Mouse (Mus musculus): ENCODE data around the gene Pkhd1. TPM values are rescaled to one million over a fixed set of nuclear protein-coding genes. Genes with fewer than 3 reads are reported as not detected.

Pkhd1 gene
- polyA plus RNA-seq, 1 experiment from 2014 or later: 0.67 TPM

DNA sequence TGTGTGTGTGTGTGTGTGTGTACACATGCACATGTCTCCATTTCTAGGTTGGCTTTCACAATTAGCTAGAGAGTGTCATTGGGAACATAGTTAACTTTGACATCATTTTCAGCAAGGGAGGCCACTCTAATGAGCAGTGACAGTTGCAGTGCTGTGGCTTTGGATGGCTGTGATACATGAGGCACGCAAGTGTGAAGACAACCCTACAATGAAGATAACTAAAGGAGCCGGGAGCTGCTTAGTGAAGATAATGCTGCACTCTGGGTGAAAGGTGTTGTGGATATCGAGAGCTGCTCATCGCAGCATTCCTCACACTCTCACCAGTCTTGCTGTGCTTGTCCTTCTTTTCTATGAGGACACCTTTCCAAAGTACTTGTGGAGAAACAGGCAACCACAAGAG is 484.2 kb downstream of the Pkhd1 start:
- 79% methylated on average over 4 of the region's 4 CpGs for WGBS
- ATAC-seq (ENCODE audit: insufficient read depth): no peak
- no peaks in the 10 kb centered on the region for H3K4me1 ChIP-seq (ENCODE audit: insufficient read depth)
- H3K4me2 ChIP-seq: no peak overlapping the region
- no peak overlapping the region for H3K9ac ChIP-seq
- H3K27me3 ChIP-seq (ENCODE audit: insufficient read depth, low read length): no peaks in the 10 kb centered on the region
- H3K9me3 ChIP-seq (ENCODE audit: low read depth, low read length): no peaks in the 10 kb centered on the region
- H3K36me3 ChIP-seq (ENCODE audit: insufficient read depth): no peaks in the 10 kb centered on the region
- H3K4me3 ChIP-seq (ENCODE audit: low read depth, low read length): no peak overlapping the region
- no peak for DNase-seq
- TF ChIP-seq CTCF (IDR thresholded peaks at IDR 0.05; ENCODE audit: low read depth): no peak
- H3K27ac ChIP-seq (ENCODE audit: low read depth): no peak overlapping the region

DNA sequence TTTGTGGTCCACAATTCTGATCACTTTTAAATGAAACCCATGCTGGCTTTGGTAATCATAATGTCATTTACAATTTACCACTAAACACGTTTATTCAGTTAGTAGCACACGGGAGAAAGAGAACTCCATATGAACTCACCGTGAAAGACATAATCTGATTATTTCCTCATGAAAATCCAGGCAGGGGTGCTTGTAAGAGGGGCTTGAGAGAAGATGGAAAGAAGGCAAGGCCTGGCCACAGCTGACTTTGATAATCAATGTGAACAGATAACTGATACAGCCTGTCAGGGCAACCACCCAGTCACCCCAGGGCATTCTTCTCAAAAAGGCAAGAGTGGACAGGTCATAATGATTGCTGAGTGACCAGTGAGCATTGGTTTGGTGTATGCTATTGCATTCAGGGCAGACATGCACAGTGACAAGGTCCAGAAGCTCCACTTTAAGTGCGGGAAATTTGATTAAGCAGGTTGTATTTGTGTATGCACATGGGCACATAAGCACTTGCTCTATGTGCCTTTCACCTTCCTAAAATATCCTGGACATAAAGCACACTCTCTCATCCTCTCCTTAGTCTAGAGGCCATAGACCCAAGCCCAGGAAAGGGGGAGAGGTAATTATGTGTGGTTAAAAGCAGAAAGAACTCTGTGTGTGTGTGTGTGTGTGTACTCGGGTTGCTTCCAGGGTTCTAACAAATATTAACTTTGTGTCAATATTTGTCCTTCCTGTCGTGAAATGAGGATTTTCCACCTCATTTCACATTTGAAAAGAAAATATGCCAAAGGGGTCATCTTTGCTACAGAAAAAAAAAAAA is 485.9 kb downstream of the Pkhd1 start:
- TF ChIP-seq CTCF (IDR thresholded peaks at IDR 0.05; ENCODE audit: low read depth): no peak
- Histone ChIP-seq H3K9ac (no peak overlapping the region), H3K4me3 (ENCODE audit: low read depth, low read length) (no peak overlapping the region), H3K27ac (ENCODE audit: low read depth) (no peak overlapping the region), H3K27me3 (ENCODE audit: insufficient read depth, low read length) (no peaks in the 10 kb centered on the region), H3K4me1 (ENCODE audit: insufficient read depth) (no peaks in the 10 kb centered on the region), H3K9me3 (ENCODE audit: low read depth, low read length) (no peaks in the 10 kb centered on the region), H3K4me2 (no peak overlapping the region), H3K36me3 (ENCODE audit: insufficient read depth) (no peaks in the 10 kb centered on the region)
- DNase-seq (no peak), ATAC-seq (ENCODE audit: insufficient read depth) (no peak)
- WGBS: 55% methylated on average over 6 of the region's 6 CpGs

DNA sequence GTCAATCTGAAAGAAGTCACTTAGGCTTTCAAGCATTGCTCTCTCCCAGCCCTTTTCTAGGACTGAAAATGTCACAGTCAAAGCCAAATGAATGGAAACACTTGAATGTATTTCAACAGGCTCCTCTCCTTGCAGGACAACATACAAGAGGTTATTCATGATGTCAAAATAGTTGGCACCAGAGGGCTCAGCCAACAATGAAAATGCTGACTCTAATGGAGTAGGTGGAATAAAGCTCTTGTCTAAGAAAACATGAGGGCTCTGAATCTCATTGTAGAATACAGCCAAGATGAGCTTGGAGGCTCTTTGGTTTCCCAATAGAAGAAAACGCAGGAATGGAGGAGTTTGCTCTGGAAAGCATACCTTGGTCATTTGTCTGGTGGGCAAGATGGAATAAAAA is 500.5 kb downstream of the Pkhd1 start:
- no peak for ATAC-seq (ENCODE audit: insufficient read depth)
- DNase-seq: no peak
- H3K27me3 ChIP-seq (ENCODE audit: insufficient read depth, low read length): no peaks in the 10 kb centered on the region
- no peak overlapping the region for H3K27ac ChIP-seq (ENCODE audit: low read depth)
- no peaks in the 10 kb centered on the region for H3K4me1 ChIP-seq (ENCODE audit: insufficient read depth)
- H3K9me3 ChIP-seq (ENCODE audit: low read depth, low read length): no peaks in the 10 kb centered on the region
- 84% methylated on average over 1 of the region's 1 CpGs for WGBS
- no peaks in the 10 kb centered on the region for H3K36me3 ChIP-seq (ENCODE audit: insufficient read depth)
- H3K4me2 ChIP-seq: no peak overlapping the region
- TF ChIP-seq CTCF (IDR thresholded peaks at IDR 0.05; ENCODE audit: low read depth): no peak
- no peak overlapping the region for H3K4me3 ChIP-seq (ENCODE audit: low read depth, low read length)
- no peak overlapping the region for H3K9ac ChIP-seq

DNA sequence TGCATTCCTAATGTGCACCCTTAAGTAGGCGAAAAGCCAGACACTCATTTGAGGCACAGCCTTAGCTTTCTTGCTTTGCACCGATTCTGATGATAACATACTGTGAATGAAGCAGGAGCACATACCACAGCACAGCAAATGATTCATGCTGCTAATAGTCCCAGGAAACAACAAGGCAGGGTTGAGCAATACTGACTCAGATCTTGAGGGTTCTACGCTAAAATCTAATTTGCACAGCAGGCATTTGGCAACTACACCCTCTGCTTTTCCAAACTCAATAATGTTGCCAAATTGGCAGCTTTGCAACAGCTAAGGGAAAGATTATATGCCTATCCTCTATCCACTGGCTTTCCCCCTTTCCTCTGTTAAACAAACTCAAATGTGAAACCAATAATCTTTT is 548.1 kb downstream of the Pkhd1 start:
- DNase-seq (peak; percentile 13), ATAC-seq (ENCODE audit: insufficient read depth) (no peak)
- Histone ChIP-seq H3K4me3 (ENCODE audit: low read depth, low read length) (no peak overlapping the region), H3K36me3 (ENCODE audit: insufficient read depth) (no peaks in the 10 kb centered on the region), H3K4me2 (no peak overlapping the region), H3K27me3 (ENCODE audit: insufficient read depth, low read length) (no peaks in the 10 kb centered on the region), H3K27ac (ENCODE audit: low read depth) (no peak overlapping the region), H3K4me1 (ENCODE audit: insufficient read depth) (no peaks in the 10 kb centered on the region), H3K9ac (no peak overlapping the region), H3K9me3 (ENCODE audit: low read depth, low read length) (no peaks in the 10 kb centered on the region)
- no peak for TF ChIP-seq CTCF (IDR thresholded peaks at IDR 0.05; ENCODE audit: low read depth)
- WGBS: 76% methylated on average over 3 of the region's 3 CpGs

DNA sequence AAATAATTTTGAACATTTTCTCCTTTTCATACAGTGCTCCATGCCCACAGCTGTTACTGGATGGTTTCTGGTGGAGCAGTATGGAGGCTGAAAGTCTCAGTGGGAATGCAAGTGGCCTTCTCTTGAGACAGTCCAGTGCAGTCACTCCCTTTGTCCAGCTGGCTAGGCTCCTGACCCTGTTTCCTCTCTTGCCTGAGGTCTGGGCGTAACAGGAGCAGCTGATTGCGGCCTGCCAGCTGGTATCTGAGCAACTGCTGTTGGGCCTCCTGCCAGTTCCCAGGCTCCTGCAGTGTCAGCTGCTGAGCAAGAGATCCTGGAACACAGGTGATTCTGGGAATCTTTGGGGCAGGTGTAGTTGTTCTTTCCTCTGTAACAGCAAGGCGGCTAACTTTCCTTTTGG is 559.6 kb downstream of the Pkhd1 start:
- no peak for TF ChIP-seq CTCF (IDR thresholded peaks at IDR 0.05; ENCODE audit: low read depth)
- Histone ChIP-seq H3K4me1 (ENCODE audit: insufficient read depth) (no peaks in the 10 kb centered on the region), H3K9ac (no peak overlapping the region), H3K4me2 (no peak overlapping the region), H3K9me3 (ENCODE audit: low read depth, low read length) (no peaks in the 10 kb centered on the region), H3K36me3 (ENCODE audit: insufficient read depth) (no peaks in the 10 kb centered on the region), H3K27me3 (ENCODE audit: insufficient read depth, low read length) (no peaks in the 10 kb centered on the region), H3K27ac (ENCODE audit: low read depth) (no peak overlapping the region), H3K4me3 (ENCODE audit: low read depth, low read length) (no peak overlapping the region)
- DNase-seq: no peak
- no peak for ATAC-seq (ENCODE audit: insufficient read depth)
- WGBS: 65% methylated on average over 3 of the region's 3 CpGs

DNA sequence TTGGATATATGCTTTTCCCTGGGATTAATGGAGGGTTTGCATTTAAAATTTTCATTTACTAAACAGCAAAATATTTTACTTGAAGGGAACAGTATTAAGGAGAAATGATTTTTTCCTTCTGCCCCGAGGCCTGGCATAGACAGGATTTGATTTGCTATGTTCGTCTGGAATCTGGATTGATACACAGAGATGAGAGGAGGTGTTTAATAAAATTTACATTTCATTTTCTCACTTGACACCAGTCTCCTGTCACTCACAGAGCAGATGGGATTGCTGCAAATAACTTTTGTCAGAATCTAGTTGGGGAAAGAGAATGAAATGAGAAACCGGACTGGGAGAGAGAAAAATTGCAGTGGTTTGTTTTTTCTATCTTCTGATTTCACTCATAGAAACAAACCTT is 578.5 kb downstream of the Pkhd1 start:
- Histone ChIP-seq H3K9ac (no peak overlapping the region), H3K9me3 (ENCODE audit: low read depth, low read length) (no peaks in the 10 kb centered on the region), H3K4me3 (ENCODE audit: low read depth, low read length) (no peak overlapping the region), H3K4me2 (no peak overlapping the region), H3K4me1 (ENCODE audit: insufficient read depth) (no peaks in the 10 kb centered on the region), H3K27me3 (ENCODE audit: insufficient read depth, low read length) (no peaks in the 10 kb centered on the region), H3K36me3 (ENCODE audit: insufficient read depth) (no peaks in the 10 kb centered on the region), H3K27ac (ENCODE audit: low read depth) (no peak overlapping the region)
- ATAC-seq (ENCODE audit: insufficient read depth) (no peak), DNase-seq (no peak)
- WGBS: 74% methylated on average over 3 of the region's 3 CpGs
- no peak for TF ChIP-seq CTCF (IDR thresholded peaks at IDR 0.05; ENCODE audit: low read depth)

DNA sequence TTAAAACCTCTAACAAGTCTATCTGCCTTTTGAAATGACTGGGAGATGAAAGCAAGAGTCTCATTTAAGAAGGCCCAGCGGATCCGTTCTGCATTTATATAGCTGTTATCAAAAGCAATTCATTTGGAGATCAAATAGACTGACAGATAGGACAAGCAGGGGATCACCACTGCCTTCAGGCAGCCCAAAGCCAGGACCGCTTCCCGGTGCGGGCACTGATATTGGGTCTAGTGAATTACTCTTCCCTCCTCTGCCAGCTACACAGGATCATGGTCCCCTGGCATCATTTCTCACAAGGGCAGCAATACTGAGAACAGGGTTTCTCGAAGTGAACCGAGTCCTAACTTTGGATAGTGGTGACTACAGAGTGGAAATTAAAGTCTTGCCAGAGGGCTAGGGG is 582.6 kb downstream of the Pkhd1 start:
- no peak overlapping the region for H3K9ac ChIP-seq
- no peaks in the 10 kb centered on the region for H3K9me3 ChIP-seq (ENCODE audit: low read depth, low read length)
- H3K36me3 ChIP-seq (ENCODE audit: insufficient read depth): no peaks in the 10 kb centered on the region
- no peak overlapping the region for H3K4me3 ChIP-seq (ENCODE audit: low read depth, low read length)
- DNase-seq: no peak
- H3K4me1 ChIP-seq (ENCODE audit: insufficient read depth): no peaks in the 10 kb centered on the region
- no peak for TF ChIP-seq CTCF (IDR thresholded peaks at IDR 0.05; ENCODE audit: low read depth)
- 81% methylated on average over 7 of the region's 7 CpGs for whole genome bisulfite sequencing
- no peak for ATAC-seq (ENCODE audit: insufficient read depth)
- H3K27ac ChIP-seq (ENCODE audit: low read depth): no peak overlapping the region
- no peaks in the 10 kb centered on the region for H3K27me3 ChIP-seq (ENCODE audit: insufficient read depth, low read length)
- no peak overlapping the region for H3K4me2 ChIP-seq

Measured in lung, embryonic 14.5 days (tissue).